Mouse (Mus musculus) testis, adult 2 months (tissue): Measurements from ENCODE around the gene Yeats2.

Experiments
- CTCF ChIP-seq: fragments of 200-500 bp; IDR thresholded peaks from 2 replicates; pipeline ENCODE4 v1.5.1; 2012; ENCODE audit warnings: low read depth, mild to moderate bottlenecking, inconsistent platforms, low read length, moderate library complexity; ENCODE audit not compliant: control insufficient read depth, insufficient read depth, insufficient replicate concordance
- POLR2A ChIP-seq: fragments of 200-500 bp; IDR thresholded peaks from 2 replicates; pipeline ENCODE4 v1.6.1; 2012; ENCODE audit warnings: low read depth, mild to moderate bottlenecking, inconsistent platforms, low read length, moderate library complexity; ENCODE audit not compliant: control insufficient read depth

DNA sequence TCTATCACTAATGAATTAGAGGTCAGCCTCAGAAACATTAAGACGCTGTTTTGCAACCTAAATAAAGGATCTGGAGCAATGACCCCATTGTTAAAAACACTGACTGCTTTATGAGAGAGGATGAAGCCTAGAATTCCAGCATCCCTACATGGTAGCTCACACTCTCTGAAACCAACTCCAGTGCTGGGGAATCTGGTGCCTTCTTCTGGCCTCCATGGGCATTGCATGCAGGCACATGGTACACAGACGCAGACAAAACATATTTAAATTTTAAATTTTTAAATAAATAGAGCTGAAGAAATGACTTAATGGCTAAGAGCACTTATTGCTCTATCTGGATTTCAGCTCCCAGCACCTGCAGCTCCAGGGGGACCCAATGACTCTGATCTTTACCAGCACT, 44.9 kb upstream of the Yeats2 start:
- TF ChIP-seq CTCF (no peak; the same call in 1 of the 2 replicates), POLR2A (no peak)
